Mouse (Mus musculus): ENCODE data around the gene Cars2. TPM values are rescaled to one million over a fixed set of nuclear protein-coding genes. Genes with fewer than 3 reads are reported as not detected.
"Not testable (repeated sequence)": the region's sequence is repeated elsewhere in the genome, so short reads cannot be mapped to it uniquely, and the experiment has no call there.

Cars2 gene
- 10 to 100 TPM; 35.1 to 35.9 TPM for total RNA-seq (2021)

GRCm38 (mm10) chr8:11550281-11550948 lies at the start of gene Cars2:
Gene Cars2, minus strand, starts transcription at chr8:11550783.
- intact Hi-C loops (cut with DNase I) = loop anchor here (10.0 kb wide), 2 partner anchors 224 to 276 kb away; no protein-coding TSS in a partner anchor
- peak; percentile 95 to 96 for DNase-seq

DNA sequence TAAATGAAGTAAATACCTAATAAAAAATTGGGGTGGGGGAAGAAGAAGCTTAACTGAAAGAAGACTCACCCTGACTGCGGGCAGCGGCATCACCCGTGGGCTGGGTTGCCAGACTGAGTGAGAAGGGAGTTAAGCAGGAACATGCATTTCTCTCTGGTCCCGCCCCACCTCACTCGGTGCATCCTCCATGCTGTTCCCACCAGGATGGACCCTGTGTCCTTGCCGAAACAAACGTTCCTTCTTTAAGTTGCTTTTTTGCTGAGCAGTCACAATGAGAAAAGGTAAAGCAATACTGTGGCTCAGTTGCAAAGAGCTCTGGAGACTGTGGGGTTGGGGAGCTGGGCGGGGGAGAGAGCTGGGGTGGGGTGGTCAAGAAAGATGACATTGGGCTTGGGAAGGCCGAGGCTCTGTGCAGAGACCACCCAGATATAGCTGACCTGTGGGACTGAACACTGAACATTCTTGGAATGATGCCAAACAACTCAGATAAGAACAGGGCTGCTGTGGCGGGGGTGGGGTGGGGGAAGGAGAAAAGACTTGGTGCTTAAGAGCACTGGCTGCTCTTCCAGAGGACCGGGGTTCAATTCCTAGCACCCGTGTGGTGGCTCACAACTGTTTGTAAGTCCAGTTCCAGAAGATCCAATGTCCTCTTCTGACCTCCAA lies 42.8 kb upstream of the Cars2 start:
- no peak for DNase-seq
- intact Hi-C loops (cut with DNase I) = no loop called here

DNA sequence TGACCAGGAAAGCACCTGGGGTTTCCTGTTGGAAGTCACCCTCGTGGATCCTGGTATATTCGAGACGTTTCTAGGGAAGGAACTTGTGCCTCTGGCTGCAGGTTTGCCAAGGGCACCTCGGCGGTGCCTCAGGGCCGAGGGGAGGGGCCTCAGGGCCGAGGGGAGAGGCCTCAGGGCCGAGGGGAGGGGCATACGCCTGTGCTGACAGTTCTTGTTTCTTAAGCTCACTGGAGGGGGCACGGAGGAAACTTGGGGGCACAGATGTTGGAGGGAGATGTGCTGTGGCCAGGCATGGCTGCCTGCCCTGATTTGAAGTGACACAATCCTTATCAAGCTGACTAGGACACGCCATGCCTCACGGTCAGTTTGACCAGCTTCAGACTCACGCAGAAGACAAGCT lies 41.7 kb upstream of the Cars2 start:
- intact Hi-C loops (cut with DNase I) = no loop called here
- DNase-seq = no peak

DNA sequence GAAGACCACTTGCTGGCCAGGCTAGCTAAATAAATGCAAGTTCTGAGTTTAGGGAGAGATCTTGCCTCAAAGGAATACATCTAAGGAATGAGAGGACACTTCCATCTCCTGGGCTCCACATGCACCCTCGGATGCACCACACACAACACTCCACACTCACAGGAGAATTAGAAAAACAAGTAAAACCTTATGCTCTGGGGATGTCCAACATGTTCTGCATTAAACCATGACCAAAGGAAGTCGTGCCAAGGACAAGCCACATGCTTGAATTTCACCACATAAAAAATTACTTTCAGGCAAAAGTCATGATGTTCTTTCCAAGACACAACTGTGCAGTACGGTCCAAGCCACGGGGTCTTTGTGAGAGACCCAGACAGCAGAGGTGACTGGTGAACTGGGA lies 41.3 kb upstream of the Cars2 start:
- intact Hi-C loops (cut with DNase I) = no loop called here

GRCm38 (mm10) chr8:11586374-11586745 lies 35.8 kb upstream of the Cars2 start:
- intact Hi-C loops (cut with DNase I) = no loop called here

More for the DNA sequence above, 41.3 kb upstream of the Cars2 start:
- DNase-seq = no peak

GRCm38 (mm10) chr8:11585513-11586373 lies 35.2 kb upstream of the Cars2 start:
- no peak for DNase-seq
- intact Hi-C loops (cut with DNase I) = no loop called here

More at GRCm38 (mm10) chr8:11586374-11586745, 35.8 kb upstream of the Cars2 start:
- DNase-seq = no peak

GRCm38 (mm10) chr8:11575604-11576384 lies 25.2 kb upstream of the Cars2 start:
- intact Hi-C loops (cut with DNase I) = no loop called here
- DNase-seq = peak in 1 of 2 experiments; percentile 38

DNA sequence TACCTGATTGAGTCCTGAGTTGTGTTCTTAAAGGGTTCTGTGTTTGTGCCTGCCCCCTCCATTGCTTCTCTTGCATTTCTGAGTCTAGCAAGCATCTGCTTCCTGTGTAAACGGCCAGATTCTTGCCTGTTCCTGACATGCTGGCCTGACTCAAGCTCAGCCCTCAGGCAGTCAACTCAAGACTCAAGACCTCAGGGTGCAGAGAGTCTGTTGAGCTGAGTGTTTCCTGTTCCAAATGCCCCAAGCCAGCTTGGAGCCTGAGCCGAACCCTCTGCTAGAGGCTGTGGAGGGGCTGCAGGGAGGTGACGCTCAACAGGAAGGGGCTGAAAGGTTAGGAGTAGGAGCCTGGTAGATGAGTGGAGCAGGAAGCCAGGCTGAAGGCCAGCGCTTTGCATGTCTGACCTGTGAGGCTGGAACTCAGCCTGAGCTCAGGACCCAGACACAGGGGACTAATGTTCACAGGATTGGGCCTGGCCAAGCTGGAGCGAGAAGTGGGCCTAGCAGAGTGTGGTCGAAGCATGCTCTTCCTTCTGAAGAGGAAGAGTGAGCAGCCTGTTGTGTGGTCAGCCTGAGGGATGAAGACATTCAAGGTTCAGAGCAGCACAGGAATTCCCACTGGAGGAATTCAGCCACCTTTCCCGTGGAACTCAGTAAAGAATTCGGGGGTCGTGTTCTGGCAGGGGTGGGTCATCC lies 24.5 kb upstream of the Cars2 start:
- intact Hi-C loops (cut with DNase I) = no loop called here
- peak in 1 of 2 experiments; percentile 24 for DNase-seq

DNA sequence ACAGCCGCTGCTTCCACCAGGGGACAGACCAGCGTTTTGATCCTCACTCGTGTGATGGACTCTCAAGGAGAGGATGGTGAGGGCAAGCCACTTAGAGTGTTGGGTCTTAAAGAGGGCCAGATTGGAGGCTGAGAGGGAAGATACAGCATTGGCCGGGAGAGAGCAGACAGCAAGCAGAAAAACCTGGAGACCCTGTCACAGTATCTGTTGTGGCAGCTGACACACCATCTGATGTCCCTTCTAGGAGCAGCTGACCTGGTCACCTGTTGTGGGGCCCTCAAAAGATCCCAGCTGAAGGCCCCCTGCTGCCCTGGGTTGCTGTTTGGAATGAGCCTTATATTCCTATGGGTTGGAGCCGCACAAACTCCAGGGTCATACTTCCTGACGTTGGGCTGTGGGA lies 21.8 kb upstream of the Cars2 start:
- intact Hi-C loops (cut with DNase I) = no loop called here
- no peak for DNase-seq

DNA sequence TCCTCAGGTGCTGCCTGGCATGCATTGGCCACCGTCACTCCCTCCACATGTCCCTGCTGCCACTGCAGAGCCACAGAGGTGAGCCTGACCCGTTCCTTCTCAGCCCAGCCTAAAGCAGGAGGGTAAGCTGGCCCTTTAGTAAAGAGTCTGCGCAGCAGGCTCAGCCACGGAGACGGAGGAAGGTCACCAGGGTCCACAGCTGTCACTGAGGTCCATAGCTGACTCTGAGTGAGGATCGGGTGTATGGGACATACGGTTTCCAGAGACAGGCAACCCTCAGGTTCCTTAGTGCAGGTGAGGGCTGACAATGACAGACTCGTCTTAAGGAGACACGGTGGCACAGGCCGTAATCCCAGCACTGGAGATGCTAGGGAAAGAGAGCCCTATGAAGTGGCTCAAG lies 21.4 kb upstream of the Cars2 start:
- intact Hi-C loops (cut with DNase I) = no loop called here
- DNase-seq = no peak

- intact Hi-C loops (cut with DNase I) = no loop called here
- no peak for DNase-seq
These were observed 20.2 kb upstream of the Cars2 start for GRCm38 (mm10) chr8:11570742-11571141.

- DNase-seq = no peak
- intact Hi-C loops (cut with DNase I) = no loop called here
These were observed 18.9 kb upstream of the Cars2 start for GRCm38 (mm10) chr8:11569260-11570097.

DNA sequence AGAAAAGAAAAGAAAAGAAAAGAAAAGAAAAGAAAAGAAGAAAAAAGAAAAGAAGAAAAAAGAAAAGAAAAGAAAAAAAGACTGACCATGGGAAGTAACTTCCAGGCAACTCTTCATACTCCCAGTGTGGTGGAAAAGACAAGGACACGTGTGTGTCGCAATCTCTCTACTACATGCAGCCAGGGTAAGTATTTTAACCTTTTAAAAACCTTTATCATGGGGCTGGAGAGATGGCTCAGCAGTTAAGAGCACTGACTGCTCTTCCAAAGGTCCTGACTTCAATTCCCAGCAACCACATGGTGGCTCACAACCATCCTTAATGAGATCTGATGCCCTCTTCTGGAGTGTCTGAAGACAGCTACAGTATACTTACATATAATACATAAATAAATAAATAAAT lies 17.6 kb upstream of the Cars2 start:
- intact Hi-C loops (cut with DNase I) = not testable (repeated sequence)

GRCm38 (mm10) chr8:11564721-11565120 lies 14.1 kb upstream of the Cars2 start:
- intact Hi-C loops (cut with DNase I) = loop anchor here (5.0 kb wide), 1 partner anchor 38 kb away; no protein-coding TSS in a partner anchor
- no peak for DNase-seq

More for the DNA sequence above, 17.6 kb upstream of the Cars2 start:
- DNase-seq = not testable (repeated sequence)

DNA sequence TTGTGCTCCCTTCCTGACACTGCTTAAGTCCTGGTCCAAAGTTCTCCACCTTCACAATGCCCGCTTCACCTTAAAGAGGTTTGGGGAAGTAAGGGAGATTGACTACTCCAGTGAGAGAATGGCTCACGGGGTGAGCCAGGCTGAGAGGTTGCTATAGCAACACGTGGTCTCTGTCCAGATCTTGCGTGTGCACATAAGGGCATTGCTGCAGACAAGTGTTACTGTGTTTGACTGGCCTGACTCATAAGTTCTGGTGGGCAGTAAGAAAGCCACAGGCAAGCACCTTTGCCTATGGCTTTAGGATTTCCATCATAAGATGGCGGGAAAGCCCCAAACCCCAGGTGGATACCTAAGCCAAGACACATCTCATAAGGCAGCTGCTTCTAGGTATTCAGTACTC lies 13.7 kb upstream of the Cars2 start:
- intact Hi-C loops (cut with DNase I) = loop anchor here (5.0 kb wide), 1 partner anchor 38 kb away; no protein-coding TSS in a partner anchor

DNA sequence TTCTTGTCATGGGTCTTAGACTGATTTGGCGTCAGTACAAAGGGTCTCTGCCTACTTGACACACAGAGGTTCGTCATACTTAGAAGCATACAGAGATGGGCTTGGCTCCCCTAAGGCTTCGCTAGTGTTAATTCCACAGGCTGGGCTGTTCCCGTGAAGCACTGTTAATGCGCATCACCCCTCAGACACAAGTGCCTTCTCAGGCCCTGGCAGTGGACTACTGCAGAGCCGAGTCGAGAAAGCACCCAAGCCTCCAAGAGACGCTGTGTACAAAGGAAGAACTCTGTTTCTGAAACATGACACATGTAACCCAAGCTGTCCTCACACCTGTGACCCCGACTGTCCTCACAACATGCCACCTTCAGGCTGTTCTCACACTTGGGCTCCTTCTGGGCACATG lies 9.6 kb upstream of the Cars2 start:
- no peak for DNase-seq
- intact Hi-C loops (cut with DNase I) = loop anchor here (5.0 kb wide), 1 partner anchor 42 kb away; no protein-coding TSS in a partner anchor

More for the DNA sequence above, 13.7 kb upstream of the Cars2 start:
- no peak for DNase-seq

- intact Hi-C loops (cut with DNase I) = loop anchor here (5.0 to 10.0 kb wide), 4 partner anchors 62 to 1338 kb away; partner anchors contain the start of gene Naxd
- DNase-seq = no peak
These were observed 8.9 kb upstream of the Cars2 start for GRCm38 (mm10) chr8:11559511-11559910.

DNA sequence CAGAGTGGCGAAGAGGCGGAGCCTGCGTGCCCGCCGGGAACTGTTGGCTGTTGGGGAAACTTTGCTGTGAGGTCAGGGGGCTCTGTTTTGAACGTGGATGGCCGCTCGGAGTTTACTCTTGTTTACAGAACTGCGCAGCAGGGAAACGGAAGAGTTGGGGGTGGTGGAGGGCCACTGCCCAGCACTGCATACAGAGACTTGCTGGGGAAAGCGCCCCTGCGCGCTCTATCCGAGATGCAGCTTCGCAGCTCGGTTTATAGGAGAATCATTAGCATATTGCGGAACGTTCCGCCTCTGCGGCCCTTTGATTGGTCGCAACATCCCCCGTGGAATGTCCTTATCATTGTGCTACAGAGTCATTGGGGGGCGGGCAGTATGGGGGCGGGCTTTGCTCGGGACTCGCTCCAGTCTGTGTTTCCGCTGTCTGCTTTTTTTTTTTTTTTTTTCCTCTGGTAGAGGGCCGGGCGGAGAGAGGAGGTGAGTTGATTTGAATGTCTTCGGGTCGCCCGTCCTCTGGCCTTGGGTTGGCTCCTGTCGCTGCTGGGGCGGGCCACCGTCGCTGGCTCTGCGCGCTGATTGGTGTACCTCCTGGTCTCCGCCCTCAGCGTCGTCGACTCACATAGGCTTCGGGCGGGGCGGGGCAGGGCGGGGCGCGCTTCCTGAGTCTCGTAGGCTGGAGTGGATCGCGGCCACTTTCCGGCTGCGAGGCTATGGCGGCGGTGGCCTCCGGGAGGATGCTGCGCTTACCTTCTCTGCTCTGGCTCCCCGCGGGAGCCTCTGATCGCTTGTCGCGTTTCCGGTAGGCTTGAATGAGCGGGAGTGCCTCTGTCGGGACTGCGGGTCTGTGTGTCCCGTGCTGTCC lies 7.4 kb upstream of the Cars2 start:
- intact Hi-C loops (cut with DNase I) = loop anchor here (2.0 to 10.0 kb wide), 5 partner anchors 61 to 1339 kb away; partner anchors contain the start of genes Ankrd10 and Naxd
- peak; percentile 98 to 99 for DNase-seq

All from heart, postnatal 10 days (tissue).